Mouse (Mus musculus) neural tube, embryonic 13.5 days (tissue): ENCODE data around the gene Mcts2. TPM values are rescaled to one million over a fixed set of nuclear protein-coding genes. Genes with fewer than 3 reads are reported as not detected.
A peak's percentile ranks its signal among the peaks of the same experiment; 100 is the strongest.

ENCODE experiments used
- ATAC-seq: fragments of 200-750 bp; cut with Nextera tagmentation; 2 replicates; pipeline ENCODE4 v1.8.0; 2017; ENCODE audit warnings: low read depth, mild to moderate bottlenecking, moderate TSS enrichment, moderate library complexity
- H3K27ac ChIP-seq: fragments of 300-500 bp; sonication (generic); replicated peaks from 2 replicates; pipeline ENCODE4 v1.5.1; 2015; ENCODE audit warnings: moderate library complexity, mild to moderate bottlenecking, inconsistent platforms
- H3K27me3 ChIP-seq: fragments of 300-500 bp; sonication (generic); 2 replicates; pipeline ENCODE4 v1.6.1; 2015; ENCODE audit warnings: mild to moderate bottlenecking, inconsistent platforms
- H3K36me3 ChIP-seq: fragments of 300-500 bp; sonication (generic); 2 replicates; pipeline ENCODE4 v1.6.1; 2015; ENCODE audit warnings: mild to moderate bottlenecking, inconsistent platforms
- H3K4me1 ChIP-seq: fragments of 300-500 bp; sonication (generic); replicated peaks from 2 replicates; pipeline ENCODE4 v1.6.1; 2015; ENCODE audit warnings: inconsistent platforms
- H3K4me2 ChIP-seq: fragments of 300-500 bp; sonication (generic); 2 replicates; pipeline ENCODE4 v1.6.1; 2015; ENCODE audit warnings: inconsistent platforms, mild to moderate bottlenecking, moderate library complexity
- H3K4me3 ChIP-seq: fragments of 300-500 bp; sonication (generic); 2 replicates; pipeline ENCODE4 v1.5.1; 2015; ENCODE audit warnings: mild to moderate bottlenecking, inconsistent platforms
- H3K9ac ChIP-seq: fragments of 300-500 bp; sonication (generic); 2 replicates; pipeline ENCODE4 v1.6.1; 2015; ENCODE audit warnings: moderate library complexity, mild to moderate bottlenecking, inconsistent platforms
- H3K9me3 ChIP-seq: fragments of 300-500 bp; sonication (generic); 2 replicates; pipeline ENCODE4 v1.6.1; 2016; ENCODE audit warnings: inconsistent platforms
- WGBS: fragments of 180-500 bp; shearing (Covaris S2); methylation state at CpG from one replicate; pipeline ENCODE4 v1.1.7; 2015; 5-methylcytosine and 5-hydroxymethylcytosine counted together
- polyA plus RNA-seq: library from polyadenylated mRNA; unstranded; fragments of >200 nt; fragmentation: Nextera tagmentation; extraction: Ambion mirVana; gene quantifications from 2 replicates; pipeline ENCODE4 v1.2.1, GENCODE M21; 2015

Gene Mcts2
- polyA plus RNA-seq, 1 experiment from 2014 or later, result 45.5 TPM

GRCm38 (mm10) chr2:152709066-152709465 is 22.2 kb downstream of the Mcts2 start:
- no peak overlapping the region for H3K9ac ChIP-seq
- no peak overlapping the region for H3K27ac ChIP-seq
- peaks cover 36% of the 10 kb centered on the region for H3K4me1 ChIP-seq
- no peak overlapping the region for H3K4me3 ChIP-seq
- no peaks in the 10 kb centered on the region for H3K9me3 ChIP-seq
- H3K27me3 ChIP-seq, result no peaks in the 10 kb centered on the region
- no peak for ATAC-seq
- peaks cover 25% of the 10 kb centered on the region for H3K36me3 ChIP-seq
- WGBS, result 91% methylated on average over 5 of the region's 5 CpGs
- no peak overlapping the region for H3K4me2 ChIP-seq

- Histone ChIP-seq H3K36me3 (no peaks in the 10 kb centered on the region), H3K9ac (no peak overlapping the region), H3K4me3 (no peak overlapping the region), H3K27me3 (no peaks in the 10 kb centered on the region), H3K27ac (peak overlapping the region; percentile 24; the same call in 1 of the 2 replicates), H3K9me3 (no peaks in the 10 kb centered on the region), H3K4me1 (peaks cover 27% of the 10 kb centered on the region), H3K4me2 (no peak overlapping the region)
- no peak for ATAC-seq
- WGBS, result 52% methylated on average over 6 of the region's 6 CpGs
These were observed 29.5 kb downstream of the Mcts2 start for GRCm38 (mm10) chr2:152716241-152716772.

GRCm38 (mm10) chr2:152717652-152718051 is 30.8 kb downstream of the Mcts2 start:
- H3K9me3 ChIP-seq, result no peaks in the 10 kb centered on the region
- peak overlapping the region; percentile 76 for H3K27ac ChIP-seq
- peaks cover 27% of the 10 kb centered on the region for H3K4me1 ChIP-seq
- ATAC-seq, result 0 out of 2 replicates have a peak, but pooled peaks have one; percentile 44
- no peaks in the 10 kb centered on the region for H3K27me3 ChIP-seq
- H3K36me3 ChIP-seq, result no peaks in the 10 kb centered on the region
- no peak overlapping the region for H3K4me3 ChIP-seq
- H3K9ac ChIP-seq, result no peak overlapping the region
- 31% methylated on average over 11 of the region's 11 CpGs for WGBS
- 0 out of 2 replicates have a peak overlapping the region, but pooled peaks have one; percentile 1 for H3K4me2 ChIP-seq

GRCm38 (mm10) chr2:152718076-152718475 is 31.2 kb downstream of the Mcts2 start:
- peak; percentile 92 for ATAC-seq
- Histone ChIP-seq H3K27me3 (no peaks in the 10 kb centered on the region), H3K9me3 (no peaks in the 10 kb centered on the region), H3K4me1 (peaks cover 27% of the 10 kb centered on the region), H3K9ac (no peak overlapping the region), H3K4me3 (no peak overlapping the region), H3K36me3 (no peaks in the 10 kb centered on the region), H3K4me2 (no peak overlapping the region), H3K27ac (peak overlapping the region; percentile 76)
- 11% methylated on average over 6 of the region's 6 CpGs for WGBS

GRCm38 (mm10) chr2:152723651-152724331 is 37.0 kb downstream of the Mcts2 start:
- Histone ChIP-seq H3K4me1 (peaks cover 33% of the 10 kb centered on the region), H3K4me3 (peak overlapping the region; percentile 32), H3K9me3 (no peaks in the 10 kb centered on the region), H3K4me2 (peak overlapping the region; percentile 62), H3K27me3 (no peaks in the 10 kb centered on the region), H3K27ac (peak overlapping the region; percentile 28; the same call in 1 of the 2 replicates), H3K9ac (peak overlapping the region; percentile 68), H3K36me3 (no peaks in the 10 kb centered on the region)
- peak; percentile 69 for ATAC-seq
- 3% methylated on average over 37 of the region's 37 CpGs for whole genome bisulfite sequencing

GRCm38 (mm10) chr2:152724332-152724723 is 37.5 kb downstream of the Mcts2 start:
- Histone ChIP-seq H3K9me3 (no peaks in the 10 kb centered on the region), H3K4me1 (peaks cover 33% of the 10 kb centered on the region), H3K36me3 (no peaks in the 10 kb centered on the region), H3K27me3 (no peaks in the 10 kb centered on the region), H3K4me2 (peak overlapping the region; percentile 62), H3K4me3 (peak overlapping the region; percentile 32), H3K9ac (peak overlapping the region; percentile 68), H3K27ac (peak overlapping the region; percentile 28; the same call in 1 of the 2 replicates)
- ATAC-seq, result 0 out of 2 replicates have a peak, but pooled peaks have one; percentile 1
- 69% methylated on average over 3 of the region's 3 CpGs for WGBS

GRCm38 (mm10) chr2:152725178-152725750 is 38.4 kb downstream of the Mcts2 start:
- Histone ChIP-seq H3K9ac (no peak overlapping the region), H3K9me3 (no peaks in the 10 kb centered on the region), H3K4me2 (no peak overlapping the region), H3K4me3 (no peak overlapping the region), H3K27me3 (no peaks in the 10 kb centered on the region), H3K4me1 (peaks cover 41% of the 10 kb centered on the region), H3K36me3 (no peaks in the 10 kb centered on the region), H3K27ac (0 out of 2 replicates have a peak overlapping the region, but pooled peaks have one; percentile 1)
- ATAC-seq, result no peak
- WGBS, result 31% methylated on average over 15 of the region's 15 CpGs

- Histone ChIP-seq H3K27ac (no peak overlapping the region), H3K36me3 (no peaks in the 10 kb centered on the region), H3K4me2 (no peak overlapping the region), H3K27me3 (no peaks in the 10 kb centered on the region), H3K9me3 (no peaks in the 10 kb centered on the region), H3K4me1 (peaks cover 41% of the 10 kb centered on the region), H3K4me3 (no peak overlapping the region), H3K9ac (no peak overlapping the region)
- ATAC-seq, result no peak
- 86% methylated on average over 6 of the region's 6 CpGs for WGBS
These were observed 39.4 kb downstream of the Mcts2 start for GRCm38 (mm10) chr2:152726213-152726612.

GRCm38 (mm10) chr2:152726751-152727335 is 40.0 kb downstream of the Mcts2 start:
- Histone ChIP-seq H3K36me3 (no peaks in the 10 kb centered on the region), H3K27me3 (no peaks in the 10 kb centered on the region), H3K27ac (no peak overlapping the region), H3K4me2 (no peak overlapping the region), H3K9me3 (no peaks in the 10 kb centered on the region), H3K4me1 (peaks cover 41% of the 10 kb centered on the region), H3K4me3 (no peak overlapping the region), H3K9ac (no peak overlapping the region)
- ATAC-seq, result no peak
- 74% methylated on average over 6 of the region's 6 CpGs for WGBS

GRCm38 (mm10) chr2:152727795-152728510 is 41.1 kb downstream of the Mcts2 start:
- H3K9me3 ChIP-seq, result no peaks in the 10 kb centered on the region
- 0 out of 2 replicates have a peak overlapping the region, but pooled peaks have one; percentile 22 for H3K9ac ChIP-seq
- H3K36me3 ChIP-seq, result no peaks in the 10 kb centered on the region
- peak overlapping the region; percentile 49 for H3K27ac ChIP-seq
- 86% methylated on average over 14 of the region's 14 CpGs for WGBS
- H3K4me3 ChIP-seq, result no peak overlapping the region
- H3K4me1 ChIP-seq, result peaks cover 41% of the 10 kb centered on the region
- no peak overlapping the region for H3K4me2 ChIP-seq
- no peaks in the 10 kb centered on the region for H3K27me3 ChIP-seq
- ATAC-seq, result no peak

- no peaks in the 10 kb centered on the region for H3K36me3 ChIP-seq
- H3K9ac ChIP-seq, result no peak overlapping the region
- WGBS, result 80% methylated on average over 7 of the region's 7 CpGs
- peaks cover 40% of the 10 kb centered on the region for H3K4me1 ChIP-seq
- no peak overlapping the region for H3K4me3 ChIP-seq
- ATAC-seq, result no peak
- no peaks in the 10 kb centered on the region for H3K9me3 ChIP-seq
- no peak overlapping the region for H3K27ac ChIP-seq
- no peak overlapping the region for H3K4me2 ChIP-seq
- H3K27me3 ChIP-seq, result no peaks in the 10 kb centered on the region
These were observed 41.8 kb downstream of the Mcts2 start for GRCm38 (mm10) chr2:152728594-152728993.
